9 mouse cellular contexts compared by ENCODE assay signal in genomic region chr11:117113377-117113776, GRCm38 (mm10). TPM values are rescaled to one million over a fixed set of nuclear protein-coding genes. Genes with fewer than 3 reads are reported as not detected.
DNase-seq lines count a peak whose midpoint lies in the region; ATAC-seq and TF ChIP-seq lines count a peak whose summit lies in the region.
"Had no signal": no experiment of that assay in that cellular context is flagged by ENCODE, and none has a peak within 500 bp of the region (broad histone marks: within the 10 kb centered on the region; RNA-seq: fewer than 3 reads in every experiment).

No protein-coding gene starts in this region.

- peak overlapping the region; percentile 98 for H3K27ac ChIP-seq in heart, postnatal 0 days (ENCODE audit: low read depth)
- H3K27ac ChIP-seq in small intestine, adult 2 months (ENCODE audit: insufficient read depth, low read depth, low read length) = no peak overlapping the region

- H3K4me2 ChIP-seq in heart, postnatal 0 days (ENCODE audit: low read depth, low read length) = no peak overlapping the region

- H3K36me3 ChIP-seq in megakaryocyte, embryonic 14.5 days (replicated peaks; ENCODE audit: low read length) = peaks cover 28% of the 10 kb centered on the region
- peaks cover 9% of the 10 kb centered on the region for H3K36me3 ChIP-seq in heart, postnatal 0 days (replicated peaks; ENCODE audit: control insufficient read depth, insufficient read depth, low read length)
- H3K36me3 ChIP-seq in small intestine, adult 2 months (ENCODE audit: control insufficient read depth, insufficient read depth, low read length) = peaks cover 12% of the 10 kb centered on the region

- H3K9me3 ChIP-seq in megakaryocyte, embryonic 14.5 days = no peaks in the 10 kb centered on the region
- no peaks in the 10 kb centered on the region for H3K9me3 ChIP-seq in heart, postnatal 0 days (replicated peaks; ENCODE audit: control insufficient read depth, low read length)
- H3K9me3 ChIP-seq: neural tube, embryonic 13.5 days had no signal

- peak; percentile 22; the same call in 1 of the 2 replicates for TF ChIP-seq CTCF in heart, postnatal 0 days (IDR thresholded peaks at IDR 0.05; ENCODE audit: low read depth)
- peak; percentile 40; the same call in 1 of the 2 replicates for TF ChIP-seq CTCF in small intestine, adult 2 months (IDR thresholded peaks at IDR 0.05; ENCODE audit: extremely low read depth, insufficient read length, insufficient replicate concordance, low read depth, low read length)

- 85% methylated on average over 5 of the region's 5 CpGs for WGBS in heart, postnatal 0 days
- WGBS in small intestine, adult 2 months = 91% methylated on average over 5 of the region's 5 CpGs

- peaks cover 81% of the 10 kb centered on the region for H3K4me1 ChIP-seq in megakaryocyte, embryonic 14.5 days
- peaks cover 29% of the 10 kb centered on the region for H3K4me1 ChIP-seq in heart, postnatal 0 days (ENCODE audit: control insufficient read depth, insufficient read depth)
- H3K4me1 ChIP-seq in small intestine, adult 2 months (ENCODE audit: control insufficient read depth, insufficient read depth, insufficient read length, low read length) = peaks cover 25% of the 10 kb centered on the region

- TF ChIP-seq POLR2A in small intestine, adult 2 months (IDR thresholded peaks at IDR 0.05; ENCODE audit: low read depth, low read length) = no peak

- H3K4me3 ChIP-seq in megakaryocyte, embryonic 14.5 days (replicated peaks) = peak overlapping the region; percentile 76
- no peak overlapping the region for H3K4me3 ChIP-seq in heart, postnatal 0 days (ENCODE audit: low read depth, low read length)
- no peak overlapping the region for H3K4me3 ChIP-seq in small intestine, adult 2 months (ENCODE audit: low read depth, low read length)

- no peak overlapping the region for H3K9ac ChIP-seq in heart, postnatal 0 days (replicated peaks; ENCODE audit: low read depth, low read length)

- peak; percentile 59 to 67 for DNase-seq in cerebellum, postnatal 10 days
- DNase-seq in cerebellum, adult 11-12 months = no peak
- DNase-seq in heart, postnatal 0 days (ENCODE audit: low spot score) = no peak
- DNase-seq in embryo, embryonic 10.5 days (ENCODE audit: low spot score) = no peak
- no peak for DNase-seq in left cerebral cortex, adult 11 months (ENCODE audit: low spot score)

- no peak for ATAC-seq in megakaryocyte, adult 5-6 weeks (ENCODE audit: poor library complexity, severe bottlenecking)
- no peak for ATAC-seq in heart, postnatal 0 days (ENCODE audit: insufficient read depth, low read depth)

- TF ChIP-seq EP300 in heart, postnatal 0 days (IDR thresholded peaks at IDR 0.05; ENCODE audit: low read depth) = no peak

- no peaks in the 10 kb centered on the region for H3K27me3 ChIP-seq in megakaryocyte, embryonic 14.5 days (replicated peaks)
- no peaks in the 10 kb centered on the region for H3K27me3 ChIP-seq in heart, postnatal 0 days (ENCODE audit: control insufficient read depth, insufficient read depth, low read length)
- H3K27me3 ChIP-seq in small intestine, adult 2 months (ENCODE audit: control insufficient read depth, insufficient read depth, low read length) = no peaks in the 10 kb centered on the region
- H3K27me3 ChIP-seq: neural tube, embryonic 13.5 days had no signal

RNA-seq across cellular contexts. Expression of gene Sec14l1, which starts 1.6 kb away (rescaled TPM):
- polyA plus RNA-seq in megakaryocyte, embryonic 14.5 days (2012; ENCODE audit: insufficient read depth, low replicate concordance) = 46.1 and 70.6 TPM in 2 replicates
- total RNA-seq in megakaryocyte, adult 5-6 weeks (2015) = 24.3 and 29.1 TPM in 2 replicates
- total RNA-seq in megakaryocyte, adult 5-6 weeks (2017) = 32.3 and 41.7 TPM in 2 replicates
- 62.1 and 71.6 TPM in 2 replicates for total RNA-seq in heart, postnatal 0 days (2014; rRNA removed; ENCODE audit: low replicate concordance)
- polyA plus RNA-seq in heart, postnatal 0 days (2015; fragmentation: Nextera tagmentation; extraction: Ambion mirVana) = 36.4 and 38.0 TPM in 2 replicates
- 32.6 and 49.2 TPM in 2 replicates for polyA plus RNA-seq in small intestine, adult 2 months (2012; rRNA removed)

Comparison
In these comparisons a context has a peak if more than half of its experiments do, and no peak if none do; other contexts are left out.
1. DNase-seq: peak in cerebellum, postnatal 10 days (2 of 2); none in cerebellum, adult 11-12 months (single experiment), heart, postnatal 0 days (single experiment), embryo, embryonic 10.5 days (single experiment) and left cerebral cortex, adult 11 months (single experiment).